Mouse (Mus musculus) intestine, embryonic 16.5 days (tissue): ENCODE data around the gene Dcps. TPM values are rescaled to one million over a fixed set of nuclear protein-coding genes. Genes with fewer than 3 reads are reported as not detected.
A peak's percentile ranks its signal among the peaks of the same experiment; 100 is the strongest.

ENCODE experiments used
- ATAC-seq: fragments of 200-750 bp; cut with Nextera tagmentation; 2 replicates; pipeline ENCODE4 v1.8.0; 2017; ENCODE audit warnings: moderate TSS enrichment, moderate library complexity
- H3K27ac ChIP-seq: fragments of 300-500 bp; sonication (generic); 2 replicates; pipeline ENCODE4 v1.5.1; 2014; ENCODE audit warnings: mild to moderate bottlenecking, low read length
- H3K27me3 ChIP-seq: fragments of 300-500 bp; sonication (generic); replicated peaks from 2 replicates; pipeline ENCODE4 v1.6.1; 2014; ENCODE audit warnings: low read length, control low read depth, mixed read lengths; ENCODE audit not compliant: control insufficient read depth, insufficient read depth
- H3K36me3 ChIP-seq: fragments of 300-500 bp; sonication (generic); 2 replicates; pipeline ENCODE4 v1.6.1; 2014; ENCODE audit warnings: low read length, control low read depth; ENCODE audit not compliant: control insufficient read depth, insufficient read depth
- H3K4me1 ChIP-seq: fragments of 300-500 bp; sonication (generic); 2 replicates; pipeline ENCODE4 v1.6.1; 2014; ENCODE audit warnings: low read length, control low read depth, mixed read lengths; ENCODE audit not compliant: control insufficient read depth, insufficient read depth
- H3K4me2 ChIP-seq: fragments of 300-500 bp; sonication (generic); 2 replicates; pipeline ENCODE4 v1.6.1; 2014; ENCODE audit warnings: low read depth, low read length, control low read depth
- H3K4me3 ChIP-seq: fragments of 300-500 bp; sonication (generic); 2 replicates; pipeline ENCODE4 v1.5.1; 2014; ENCODE audit warnings: mild to moderate bottlenecking, low read length
- H3K9ac ChIP-seq: fragments of 300-500 bp; sonication (generic); 2 replicates; pipeline ENCODE4 v1.6.1; 2014; ENCODE audit warnings: low read depth, low read length
- H3K9me3 ChIP-seq: fragments of 300-500 bp; sonication (generic); 2 replicates; pipeline ENCODE4 v1.6.1; 2016; ENCODE audit warnings: low read length, control low read depth; ENCODE audit not compliant: control insufficient read depth
- WGBS: fragments of 180-500 bp; shearing (Covaris S2); extraction: QIAGEN DNeasy Blood & Tissue Kit; methylation state at CpG from one replicate; pipeline ENCODE4 v1.1.7; 2014; 5-methylcytosine and 5-hydroxymethylcytosine counted together
- polyA plus RNA-seq: library from polyadenylated mRNA; unstranded; fragments of >200 nt; fragmentation: Nextera tagmentation; extraction: Ambion mirVana; gene quantifications from 2 replicates; pipeline ENCODE4 v1.2.1, GENCODE M21; 2015

Dcps gene
- polyA plus RNA-seq, 1 experiment from 2014 or later: 88.2 TPM

DNA sequence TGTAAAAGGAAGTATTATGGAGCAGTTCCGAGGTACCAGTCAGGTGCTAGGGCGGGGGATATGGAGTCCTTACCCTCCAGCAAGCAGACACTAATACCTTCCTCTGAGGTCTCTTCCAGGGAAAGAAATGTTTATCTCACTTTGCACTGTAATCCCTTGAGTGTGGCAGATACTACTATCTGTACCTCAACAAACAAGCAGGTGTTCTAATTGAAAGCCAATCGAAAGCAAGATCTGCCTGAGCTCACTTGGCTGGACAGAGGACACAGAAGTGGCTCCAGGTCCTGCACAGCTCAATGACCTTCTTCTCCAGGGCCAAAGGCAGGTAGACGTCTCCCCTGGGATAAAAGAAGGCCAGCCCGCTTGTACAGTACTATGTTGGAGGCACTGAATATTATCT is 65.8 kb downstream of the Dcps start:
- H3K4me2 ChIP-seq: no peak overlapping the region
- peak overlapping the region; percentile 70 for H3K27ac ChIP-seq

DNA sequence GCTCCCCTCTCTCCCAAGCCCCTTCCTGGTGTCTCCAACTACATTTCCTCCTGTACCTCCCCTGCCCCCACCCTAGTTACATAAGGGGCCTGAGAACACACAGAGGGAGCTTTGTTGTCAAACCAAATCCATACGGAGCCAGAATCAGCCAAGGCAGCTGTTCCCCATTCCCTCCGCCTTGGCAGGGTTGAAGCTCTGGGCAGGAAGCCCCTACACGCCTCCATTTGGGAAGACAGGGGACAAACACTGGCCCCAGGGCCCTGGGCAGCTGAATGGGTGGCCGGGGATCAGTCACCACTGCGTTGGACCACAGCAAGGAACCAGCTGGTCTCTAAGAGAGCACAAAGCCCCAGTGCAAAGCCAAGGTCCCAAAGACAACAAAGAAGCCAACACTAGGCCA is 66.9 kb downstream of the Dcps start:
- ATAC-seq: no peak
- no peaks in the 10 kb centered on the region for H3K9me3 ChIP-seq
- no peaks in the 10 kb centered on the region for H3K36me3 ChIP-seq
- H3K4me1 ChIP-seq: peaks cover 56% of the 10 kb centered on the region
- no peak overlapping the region for H3K4me3 ChIP-seq
- peak overlapping the region; percentile 23 for H3K27ac ChIP-seq
- no peak overlapping the region for H3K4me2 ChIP-seq
- 47% methylated on average over 5 of the region's 5 CpGs for WGBS
- H3K27me3 ChIP-seq: no peaks in the 10 kb centered on the region
- H3K9ac ChIP-seq: no peak overlapping the region

More for the DNA sequence above, 65.8 kb downstream of the Dcps start:
- Histone ChIP-seq H3K4me1 (peaks cover 56% of the 10 kb centered on the region), H3K27me3 (no peaks in the 10 kb centered on the region), H3K9ac (peak overlapping the region; percentile 33), H3K36me3 (no peaks in the 10 kb centered on the region), H3K4me3 (no peak overlapping the region), H3K9me3 (no peaks in the 10 kb centered on the region)
- no peak for ATAC-seq
- WGBS: 70% methylated on average over 5 of the region's 5 CpGs

DNA sequence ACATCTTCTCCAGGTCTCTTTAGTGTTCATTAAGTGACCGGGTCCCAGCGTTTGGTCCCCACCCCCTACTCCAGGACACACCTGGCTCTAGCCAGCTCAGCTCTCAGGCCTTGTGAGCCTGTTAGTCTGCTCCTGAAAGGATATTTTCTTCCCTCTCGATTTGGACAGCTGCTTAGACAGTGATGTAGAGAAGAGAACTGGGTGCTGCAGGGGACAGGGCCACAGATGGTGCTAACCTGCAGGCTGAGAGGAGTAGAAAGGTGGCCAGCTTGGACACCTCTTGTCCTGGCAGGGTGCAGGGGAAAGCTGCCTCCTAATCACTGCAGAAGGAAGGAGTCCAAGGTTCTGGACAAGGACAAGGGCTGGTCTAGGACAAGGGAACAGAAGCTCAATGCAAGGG is 67.8 kb downstream of the Dcps start:
- H3K36me3 ChIP-seq: no peaks in the 10 kb centered on the region
- no peak overlapping the region for H3K4me2 ChIP-seq
- peak overlapping the region; percentile 23 for H3K27ac ChIP-seq
- 68% methylated on average over 3 of the region's 3 CpGs for WGBS
- H3K9me3 ChIP-seq: no peaks in the 10 kb centered on the region
- ATAC-seq: no peak
- H3K27me3 ChIP-seq: no peaks in the 10 kb centered on the region
- no peak overlapping the region; the same call in 1 of the 2 replicates for H3K9ac ChIP-seq
- H3K4me1 ChIP-seq: peaks cover 54% of the 10 kb centered on the region
- no peak overlapping the region for H3K4me3 ChIP-seq

DNA sequence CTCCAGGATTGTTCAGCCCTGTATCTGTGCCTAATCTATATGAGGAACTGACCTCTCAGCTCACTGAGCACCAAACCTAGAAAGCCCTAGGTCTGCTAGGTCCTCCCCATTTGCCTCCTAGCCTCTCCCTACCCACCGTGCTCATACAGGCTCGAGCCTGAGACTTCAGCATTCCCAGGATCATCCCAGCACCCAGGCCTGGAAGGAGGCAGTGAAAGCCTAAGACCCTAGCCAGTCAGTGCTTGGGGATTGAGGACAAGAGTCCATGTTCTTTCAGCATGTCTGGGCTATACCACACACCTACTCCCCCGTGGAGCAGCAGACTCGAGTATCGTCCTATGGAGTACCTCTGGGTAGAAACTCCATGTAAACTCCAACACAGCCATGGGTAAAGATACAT is 68.5 kb downstream of the Dcps start:
- Histone ChIP-seq H3K36me3 (no peaks in the 10 kb centered on the region), H3K27ac (peak overlapping the region; percentile 23), H3K4me1 (peaks cover 52% of the 10 kb centered on the region), H3K4me2 (no peak overlapping the region), H3K9me3 (no peaks in the 10 kb centered on the region), H3K27me3 (no peaks in the 10 kb centered on the region), H3K4me3 (no peak overlapping the region), H3K9ac (peak overlapping the region; percentile 7; the same call in 1 of the 2 replicates)
- WGBS: 87% methylated on average over 5 of the region's 5 CpGs
- no peak for ATAC-seq

DNA sequence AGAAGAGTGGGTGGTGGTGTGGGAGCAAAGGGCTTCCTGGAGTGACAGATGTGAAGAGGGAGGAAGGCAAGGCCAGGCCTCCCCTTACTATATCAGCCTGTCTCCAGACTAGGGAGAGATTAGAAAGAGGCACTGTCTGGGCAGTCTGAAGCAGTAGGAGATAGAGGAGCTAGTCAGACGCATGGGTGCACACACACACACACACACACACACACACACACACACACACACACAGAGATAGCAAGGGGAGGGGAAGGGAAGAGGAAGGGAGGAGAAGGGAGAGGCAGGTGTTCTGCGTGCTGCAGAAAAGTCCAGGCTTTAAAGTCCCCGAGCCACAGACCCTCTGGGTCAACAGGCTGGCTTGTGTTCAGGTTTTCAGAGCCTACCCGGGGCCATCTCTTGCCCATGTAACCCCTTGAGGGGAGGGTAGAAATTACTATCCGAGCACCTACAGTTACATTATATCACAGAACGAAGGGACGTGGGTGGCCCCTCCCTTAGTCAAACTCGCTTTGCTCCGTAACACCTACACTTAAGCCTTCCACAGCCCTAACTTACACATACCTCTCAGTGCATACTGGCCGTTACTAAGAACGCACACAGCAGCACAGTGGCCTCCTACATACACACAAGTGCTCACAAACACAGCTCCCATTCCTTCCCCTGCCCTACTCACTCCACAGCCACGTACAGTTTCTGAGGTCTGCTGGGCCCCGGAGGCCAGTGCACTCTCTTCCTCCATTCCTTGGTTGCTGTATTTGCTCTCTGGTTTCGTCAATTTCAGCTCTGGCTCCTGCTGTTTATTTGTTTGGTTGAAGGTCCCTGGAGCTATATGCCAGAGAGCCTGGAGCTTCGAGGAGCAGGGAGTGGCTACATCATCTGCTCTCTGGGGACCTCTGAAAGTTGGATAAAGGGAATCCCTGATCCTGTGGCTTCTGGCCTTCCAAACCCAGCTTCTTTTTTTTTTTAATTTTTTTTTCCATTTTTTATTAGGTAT is 69.7 kb downstream of the Dcps start:
- Histone ChIP-seq H3K4me2 (peak overlapping the region; percentile 42), H3K4me1 (peaks cover 40% of the 10 kb centered on the region), H3K4me3 (0 out of 2 replicates have a peak overlapping the region, but pooled peaks have one; percentile 13), H3K27ac (peak overlapping the region; percentile 93), H3K9ac (peak overlapping the region; percentile 58), H3K9me3 (no peaks in the 10 kb centered on the region), H3K27me3 (no peaks in the 10 kb centered on the region), H3K36me3 (no peaks in the 10 kb centered on the region)
- peak; percentile 94 for ATAC-seq
- 44% methylated on average over 15 of the region's 15 CpGs for WGBS

DNA sequence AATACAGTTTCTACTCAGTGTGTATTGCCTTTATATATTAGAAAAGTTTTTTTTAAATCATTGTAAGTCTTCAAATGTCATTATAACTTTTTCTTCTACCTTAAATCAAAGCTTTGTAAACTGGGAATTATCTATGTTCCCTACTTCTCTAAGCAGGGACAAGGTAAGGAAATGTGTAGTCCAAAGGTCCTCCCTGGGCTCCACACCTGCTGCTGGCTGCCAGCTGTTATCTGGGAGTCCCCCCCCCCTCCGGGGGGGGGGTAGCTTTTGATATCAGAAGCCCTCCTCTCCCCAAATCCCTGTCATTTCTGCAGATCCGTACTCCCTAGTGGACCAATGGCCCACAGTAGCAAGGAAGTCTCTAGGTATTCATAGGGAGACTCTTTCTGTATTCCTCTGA is 70.4 kb downstream of the Dcps start:
- WGBS: 53% methylated on average over 2 of the region's 2 CpGs
- Histone ChIP-seq H3K27me3 (no peaks in the 10 kb centered on the region), H3K36me3 (no peaks in the 10 kb centered on the region), H3K4me1 (peaks cover 39% of the 10 kb centered on the region), H3K4me3 (no peak overlapping the region), H3K4me2 (peak overlapping the region; percentile 23; the same call in 1 of the 2 replicates), H3K9ac (no peak overlapping the region), H3K27ac (peak overlapping the region; percentile 93), H3K9me3 (no peaks in the 10 kb centered on the region)
- peak; percentile 79 for ATAC-seq

DNA sequence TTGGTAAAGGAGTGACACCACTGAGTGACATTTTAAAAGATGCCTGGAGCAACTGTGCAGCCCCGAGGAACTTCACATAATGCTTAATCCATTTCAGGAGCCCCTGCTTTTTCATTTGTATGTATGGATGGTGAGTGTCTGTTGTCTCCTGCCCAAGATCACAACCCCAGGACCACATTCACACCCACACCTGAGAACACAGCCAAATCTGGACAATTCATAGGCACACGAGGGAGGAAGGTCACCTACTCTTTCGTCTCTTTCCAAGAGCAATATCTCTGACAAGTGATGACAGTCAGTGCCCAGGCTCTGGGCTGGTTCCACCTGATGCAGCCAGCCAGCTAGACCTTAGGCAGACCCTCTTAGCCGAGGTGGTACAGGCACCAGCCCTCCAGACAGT is 71.2 kb downstream of the Dcps start:
- Histone ChIP-seq H3K4me2 (0 out of 2 replicates have a peak overlapping the region, but pooled peaks have one; percentile 23), H3K27ac (peak overlapping the region; percentile 80), H3K9ac (peak overlapping the region; percentile 7; the same call in 1 of the 2 replicates), H3K36me3 (no peaks in the 10 kb centered on the region), H3K27me3 (no peaks in the 10 kb centered on the region), H3K4me1 (peaks cover 35% of the 10 kb centered on the region), H3K9me3 (no peaks in the 10 kb centered on the region), H3K4me3 (no peak overlapping the region)
- no peak for ATAC-seq
- 69% methylated on average over 4 of the region's 4 CpGs for WGBS

DNA sequence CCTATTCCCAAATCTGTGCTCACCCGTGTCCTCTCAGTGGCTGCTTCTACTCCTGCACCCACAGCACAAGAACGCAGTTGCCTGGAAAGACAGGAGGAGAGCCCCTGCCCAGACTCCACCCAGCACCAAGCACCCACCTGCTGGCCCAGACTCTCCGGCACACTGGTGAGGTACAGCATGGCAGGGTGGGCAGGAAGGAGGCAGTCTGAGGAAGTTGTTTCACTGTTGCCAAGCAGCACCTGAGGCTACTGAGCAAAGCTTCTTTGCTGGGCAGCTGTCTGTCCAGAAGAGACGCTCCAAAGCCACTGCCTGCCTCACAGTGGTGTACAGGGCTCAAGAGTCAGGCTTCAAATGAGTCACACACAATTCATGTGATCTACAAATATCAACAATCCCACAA is 77.1 kb downstream of the Dcps start:
- no peak overlapping the region for H3K4me2 ChIP-seq
- 76% methylated on average over 4 of the region's 4 CpGs for WGBS
- peak overlapping the region; percentile 53 for H3K9ac ChIP-seq
- peak; percentile 15; the same call in 1 of the 2 replicates for ATAC-seq
- no peak overlapping the region for H3K27ac ChIP-seq
- H3K27me3 ChIP-seq: no peaks in the 10 kb centered on the region
- H3K4me1 ChIP-seq: peaks cover 12% of the 10 kb centered on the region; the same call in 1 of the 2 replicates
- no peaks in the 10 kb centered on the region for H3K9me3 ChIP-seq
- H3K4me3 ChIP-seq: peak overlapping the region; percentile 23
- H3K36me3 ChIP-seq: no peaks in the 10 kb centered on the region

DNA sequence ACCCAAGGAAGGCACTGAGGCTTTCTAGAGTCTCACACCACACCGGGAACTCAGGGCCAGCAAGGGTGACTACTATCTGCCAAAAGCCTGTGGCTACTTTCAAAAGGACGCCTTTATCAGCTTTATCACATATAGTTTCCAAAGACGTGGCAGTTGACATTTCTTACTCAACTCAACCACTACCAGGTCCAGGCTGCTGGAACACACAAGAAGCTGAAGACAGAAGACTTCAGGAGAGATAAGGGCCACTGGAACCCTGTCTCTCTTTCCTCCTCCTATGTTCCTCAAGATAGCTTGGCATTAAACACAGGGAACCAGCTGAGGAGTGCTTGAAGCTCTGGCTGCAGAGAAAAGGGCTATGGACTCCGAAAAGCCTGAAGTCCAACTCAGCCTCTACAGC is 78.0 kb downstream of the Dcps start:
- Histone ChIP-seq H3K27me3 (no peaks in the 10 kb centered on the region), H3K4me2 (no peak overlapping the region; the same call in 1 of the 2 replicates), H3K9ac (no peak overlapping the region), H3K9me3 (no peaks in the 10 kb centered on the region), H3K36me3 (no peaks in the 10 kb centered on the region), H3K4me3 (no peak overlapping the region), H3K27ac (0 out of 2 replicates have a peak overlapping the region, but pooled peaks have one; percentile 4), H3K4me1 (peaks cover 13% of the 10 kb centered on the region; the same call in 1 of the 2 replicates)
- WGBS: 81% methylated on average over 4 of the region's 4 CpGs
- ATAC-seq: no peak
